Mouse (Mus musculus) left cerebral cortex, postnatal 14 days (tissue): ENCODE results near the gene Rhd. TPM values are rescaled to one million over a fixed set of nuclear protein-coding genes. Genes with fewer than 3 reads are reported as not detected.
A peak's percentile ranks its signal among the peaks of the same experiment; 100 is the strongest.

Source experiments
- DNase-seq, 2 experiments: peaks; one replicate each; pipeline ENCODE4 v3.0.0; 2021 to 2022; ENCODE audit warnings: low spot score in 2 of 2, mixed read lengths in 1 of 2
- intact Hi-C: fragments of 180-260 bp; cut with DNase I; formaldehyde crosslinking; loops from one replicate; pipeline ENCODE4 v1.15.1; 2025
- total RNA-seq, 2 experiments: library from RNA; stranded (reverse); gene quantifications; 2 replicates each; pipeline ENCODE4 v1.2.3; 2021

The Rhd gene
- total RNA-seq, 2 experiments from 2014 or later = not detected

DNA sequence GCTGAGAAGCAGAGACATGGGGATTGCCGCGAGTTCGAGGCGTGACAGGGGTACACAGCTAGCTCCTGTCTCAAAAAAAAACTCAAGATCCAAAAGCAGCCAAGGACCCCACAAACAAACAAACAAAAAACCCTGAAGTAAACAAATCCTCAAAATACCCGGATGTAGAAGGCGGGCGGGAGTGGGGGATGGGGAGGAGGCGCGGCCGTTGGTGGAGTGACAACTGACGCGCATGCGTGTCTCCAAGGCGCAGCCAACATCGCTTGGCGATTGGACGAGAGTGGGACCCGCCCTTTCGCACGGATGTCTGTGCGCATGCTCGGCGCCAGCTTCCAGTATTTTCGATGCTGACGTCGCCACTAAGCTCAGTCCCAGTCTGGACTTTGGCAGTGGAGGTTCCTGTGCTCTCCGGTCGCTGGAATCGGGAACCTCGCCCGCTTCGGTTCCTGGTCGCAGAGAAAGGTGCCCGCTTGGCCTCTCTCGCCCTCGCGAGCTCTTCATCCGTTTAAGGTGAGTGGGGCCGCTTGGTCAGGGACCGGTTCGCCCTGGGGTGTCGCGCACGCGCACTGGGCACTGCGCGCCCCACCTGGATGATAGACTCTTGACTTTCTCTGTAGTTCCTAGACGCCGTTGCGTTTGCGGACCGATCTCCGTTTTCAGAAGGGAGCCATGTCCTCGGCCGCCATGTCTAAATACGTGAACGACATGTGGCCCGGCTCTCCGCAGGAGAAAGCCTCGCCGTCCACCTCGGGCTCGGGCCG, 59.1 kb downstream of the Rhd start, which contains the start of gene Rsrp1:
Gene Rsrp1 (plus strand): TSS at position 335 of the 761 bp plus-strand sequence.
- intact Hi-C loops = loop anchor here (2.0 to 10.0 kb wide), 2 partner anchors 71 to 951 kb away; partner anchors contain the start of genes Maco1 and Pnrc2
- DNase-seq = peak; percentile 98 to 99

DNA sequence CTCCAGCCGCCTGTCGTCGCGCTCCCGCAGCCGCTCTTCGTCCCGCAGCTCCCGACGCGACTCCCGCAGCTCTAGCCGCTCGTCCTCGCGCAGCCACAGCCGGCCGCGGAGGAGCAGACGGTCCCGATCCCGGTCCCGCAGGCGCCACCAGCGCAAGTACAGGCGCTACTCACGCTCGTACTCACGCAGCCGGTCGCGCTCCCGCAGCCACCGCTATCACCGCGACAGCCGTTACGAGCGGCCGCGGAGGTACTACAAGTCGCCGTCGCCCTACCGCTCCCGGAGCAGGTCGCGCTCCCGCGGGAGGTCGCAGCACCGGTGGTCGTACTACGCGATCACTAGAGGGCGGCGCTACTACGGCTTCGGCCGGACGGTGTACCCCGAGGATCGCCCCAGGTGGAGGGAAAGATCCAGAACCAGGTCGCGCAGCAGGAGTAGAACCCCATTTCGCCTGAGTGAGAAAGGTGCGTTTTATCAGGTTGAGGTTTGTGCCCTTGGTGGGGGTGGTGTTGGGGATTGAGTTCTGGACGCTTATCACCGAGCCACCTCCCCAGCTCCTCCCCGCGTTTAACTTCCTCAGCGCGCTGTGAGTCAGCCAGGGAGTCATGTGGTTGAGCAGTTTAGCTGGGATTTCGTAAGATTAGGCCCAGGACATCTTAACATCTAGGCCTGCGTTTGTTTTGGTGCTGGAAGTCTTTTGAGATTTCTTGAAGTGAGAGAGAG, 59.8 kb downstream of the Rhd start:
- no peak for DNase-seq
- intact Hi-C loops = loop anchor here (10.0 kb wide), 1 partner anchor 951 kb away; the partner anchor contains the start of gene Pnrc2

DNA sequence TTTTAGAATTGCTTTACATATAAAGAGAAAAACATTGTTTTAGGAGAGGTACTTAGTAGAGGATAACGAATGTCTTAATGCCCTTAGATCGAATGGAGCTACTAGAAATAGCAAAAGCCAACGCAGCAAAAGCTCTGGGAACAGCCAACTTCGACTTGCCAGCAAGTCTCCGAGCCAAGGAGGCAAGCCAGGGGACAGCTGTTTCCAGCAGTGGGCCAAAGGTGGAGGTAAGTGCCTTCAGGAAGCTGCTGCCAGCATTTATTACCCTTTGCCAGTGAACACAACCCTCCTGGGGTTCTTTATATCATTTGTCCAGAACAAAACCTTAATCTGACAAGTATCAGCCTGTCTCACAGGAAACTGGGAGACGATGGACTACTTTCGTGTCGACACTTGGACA, 60.9 kb downstream of the Rhd start:
- no peak for DNase-seq

DNA sequence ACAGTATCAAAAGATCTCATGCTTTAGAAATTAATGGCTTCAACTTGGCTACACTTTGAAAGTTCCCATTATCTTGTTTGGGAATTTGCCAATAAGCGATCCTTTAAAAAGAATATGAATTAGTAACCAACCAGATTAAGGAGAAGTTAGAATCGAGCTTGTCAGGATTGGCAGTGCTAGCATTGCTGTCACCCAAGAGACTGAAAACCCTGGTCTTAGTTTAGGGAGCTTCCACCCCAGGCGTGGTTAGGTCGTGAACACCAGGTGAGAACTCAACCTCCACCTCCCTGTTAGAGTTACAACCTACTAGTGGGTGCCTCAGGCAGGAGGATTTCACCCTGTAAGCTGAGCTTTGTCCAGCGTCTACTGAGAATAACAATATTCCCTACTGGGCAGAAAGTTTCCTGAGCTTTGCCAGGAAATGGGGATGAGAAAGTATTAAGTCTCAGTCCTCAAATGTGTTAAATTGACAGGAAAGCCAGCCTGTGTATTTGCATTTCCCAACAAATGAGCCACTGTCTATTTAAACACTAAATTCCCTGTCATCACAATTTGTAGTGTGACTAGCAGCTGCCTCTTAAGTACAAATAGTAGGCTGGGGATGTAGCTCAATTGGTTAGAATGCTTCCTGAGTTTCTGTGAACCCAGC, 63.6 kb downstream of the Rhd start:
- DNase-seq = no peak

More for the DNA sequence above, 60.9 kb downstream of the Rhd start:
- intact Hi-C loops = loop anchor here (10.0 kb wide), 1 partner anchor 950 kb away; the partner anchor contains the start of gene Pnrc2

DNA sequence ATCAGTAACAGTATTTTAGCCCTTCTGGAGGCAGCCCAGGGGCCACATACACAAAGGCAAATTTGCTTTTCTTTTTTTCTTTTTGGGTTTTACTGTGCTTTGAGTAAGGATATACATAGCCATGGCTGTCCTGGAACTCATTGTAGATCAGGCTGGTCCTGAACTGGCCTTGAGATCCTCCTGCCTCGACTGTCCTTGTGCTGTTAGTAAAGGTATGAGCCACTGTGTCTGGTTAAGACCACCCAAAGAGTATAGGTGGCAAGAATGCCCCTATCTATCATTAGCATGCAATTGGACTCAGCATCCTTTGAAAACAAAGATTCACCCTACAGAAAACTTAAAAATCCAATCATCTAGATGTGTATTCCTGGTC, 64.1 kb downstream of the Rhd start:
- intact Hi-C loops = loop anchor here (10.0 kb wide), 1 partner anchor 946 kb away; the partner anchor contains the start of gene Pnrc2
- no peak for DNase-seq

More for the DNA sequence above, 63.6 kb downstream of the Rhd start:
- intact Hi-C loops = loop anchor here (10.0 kb wide), 1 partner anchor 947 kb away; the partner anchor contains the start of gene Pnrc2

DNA sequence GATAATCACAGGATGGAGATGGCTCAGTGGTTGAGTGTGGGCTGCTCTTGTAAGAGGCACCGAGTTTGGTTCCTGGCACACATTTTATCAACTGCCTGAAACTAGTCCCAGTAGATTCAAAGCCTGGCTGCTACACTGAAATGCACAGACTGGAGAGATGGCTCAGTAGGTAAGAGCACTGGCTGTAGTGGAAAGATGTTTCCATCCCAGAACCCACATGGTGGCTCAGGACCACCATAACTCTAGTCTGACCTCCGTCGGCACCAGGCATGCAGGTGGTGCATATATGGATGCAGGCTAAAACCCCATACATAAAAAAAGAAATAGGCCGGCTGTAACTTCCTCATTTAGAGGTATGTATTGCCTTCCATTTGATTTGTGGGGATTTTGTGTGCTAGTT, 65.2 kb downstream of the Rhd start:
- DNase-seq = no peak
- intact Hi-C loops = loop anchor here (10.0 kb wide), 1 partner anchor 945 kb away; the partner anchor contains the start of gene Pnrc2

DNA sequence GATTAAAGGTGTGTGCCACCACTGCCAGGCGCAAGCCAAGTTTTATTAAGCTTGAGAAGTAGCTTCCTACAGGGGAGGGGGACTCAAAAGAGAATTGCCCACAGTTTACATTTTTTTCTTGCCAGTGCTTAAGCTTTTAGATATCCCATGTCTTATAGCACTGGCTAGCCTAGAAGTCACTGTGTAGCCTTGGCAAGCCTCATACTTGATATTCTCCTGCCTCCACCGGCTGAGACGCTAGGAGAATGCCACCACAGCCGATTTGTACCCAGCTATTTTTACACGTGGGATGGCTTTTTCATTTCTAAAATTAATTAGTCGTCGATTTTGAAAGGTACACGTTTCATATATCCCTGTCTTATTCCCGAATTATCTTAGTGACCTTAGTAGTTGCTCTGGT, 65.9 kb downstream of the Rhd start:
- intact Hi-C loops = loop anchor here (5.0 kb wide), 1 partner anchor 417 kb away; no protein-coding TSS in a partner anchor
- no peak for DNase-seq

DNA sequence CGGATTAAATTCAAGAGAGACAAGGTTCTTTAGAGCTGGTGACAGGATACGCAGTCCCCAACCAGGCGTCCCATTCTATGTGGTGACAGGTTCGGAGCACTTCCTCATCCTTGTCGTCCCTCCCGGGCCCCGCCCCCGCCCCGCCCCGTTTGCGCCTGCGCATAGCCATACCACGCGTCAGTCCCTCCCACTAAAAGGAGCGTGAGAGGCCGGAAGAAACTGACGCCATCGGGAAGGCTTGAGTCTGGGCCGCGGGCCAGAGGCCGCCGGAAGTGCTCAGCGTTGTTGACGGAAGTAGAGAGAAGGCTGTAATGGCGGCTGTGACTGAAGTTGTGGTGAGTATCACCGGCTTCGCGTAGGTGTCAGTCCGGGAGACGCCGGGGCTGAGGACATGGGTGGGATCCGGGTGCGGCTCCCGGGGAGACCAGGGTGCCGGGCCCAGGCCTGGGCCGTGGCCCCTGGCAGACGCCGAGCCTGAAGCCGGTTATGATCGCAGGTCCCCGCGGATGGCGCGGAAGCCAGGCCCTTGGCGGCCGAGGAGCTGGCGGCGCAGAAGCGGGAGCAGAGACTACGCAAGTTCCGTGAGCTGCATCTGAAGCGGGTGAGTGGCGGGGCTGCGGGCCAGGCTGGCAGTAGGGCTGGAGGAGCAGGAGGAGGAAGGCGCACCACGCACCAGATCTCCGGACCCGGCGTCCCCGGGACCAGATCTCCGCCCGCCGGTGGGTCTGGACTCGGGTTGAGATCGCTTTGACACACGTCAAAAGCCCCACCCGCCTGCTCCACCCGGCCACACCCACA, 66.5 kb downstream of the Rhd start, which contains the start of gene Syf2:
Gene Syf2 (plus strand): TSS at position 215 of the 798 bp plus-strand sequence.
- peak; percentile 96 to 97 for DNase-seq
- intact Hi-C loops = loop anchor here (5.0 kb wide), 1 partner anchor 416 kb away; no protein-coding TSS in a partner anchor

DNA sequence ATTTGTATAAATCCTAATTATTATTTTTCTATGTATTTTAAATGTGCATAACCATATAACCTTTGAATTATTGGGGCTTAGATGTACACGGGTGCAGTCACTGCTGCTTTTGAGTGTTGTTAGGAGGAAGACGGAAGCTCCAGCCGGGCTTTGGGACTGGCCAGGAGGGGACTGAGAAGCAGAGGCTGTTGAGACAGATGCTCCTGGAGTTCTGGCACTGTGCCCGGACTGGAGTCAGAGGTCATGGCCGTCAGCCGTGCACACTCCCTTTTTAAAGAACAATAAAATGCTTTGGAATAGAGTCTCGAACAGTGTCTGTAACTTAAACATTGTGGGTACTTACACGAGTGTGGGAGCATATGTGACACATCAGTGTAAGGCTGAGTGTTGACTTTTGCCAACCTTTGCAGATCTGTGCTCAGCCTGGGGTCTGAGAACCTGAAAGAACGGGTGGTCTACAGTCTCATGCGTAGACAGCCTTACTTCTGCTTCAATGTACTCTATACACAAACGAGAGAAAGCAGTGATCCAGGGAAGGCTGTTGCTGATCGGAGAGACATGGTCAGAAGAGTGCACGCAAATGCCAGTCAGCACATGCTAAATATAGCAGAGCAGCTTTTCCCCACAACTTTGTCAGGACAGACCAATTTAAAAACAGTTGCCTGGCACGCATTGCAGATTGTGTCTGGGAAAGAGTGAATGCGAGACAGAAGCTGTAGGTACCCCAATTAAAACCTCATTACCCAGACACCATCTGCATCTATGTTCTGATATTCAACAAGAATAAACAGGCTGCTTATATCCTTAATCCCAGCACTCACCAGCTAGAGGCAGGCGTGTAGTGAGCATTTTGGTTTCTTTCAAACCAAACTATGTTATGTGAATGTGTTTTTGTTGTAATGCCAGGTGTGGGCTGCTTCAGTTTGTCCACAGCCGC, 73.2 kb downstream of the Rhd start:
- intact Hi-C loops = no loop called here
- no peak for DNase-seq

DNA sequence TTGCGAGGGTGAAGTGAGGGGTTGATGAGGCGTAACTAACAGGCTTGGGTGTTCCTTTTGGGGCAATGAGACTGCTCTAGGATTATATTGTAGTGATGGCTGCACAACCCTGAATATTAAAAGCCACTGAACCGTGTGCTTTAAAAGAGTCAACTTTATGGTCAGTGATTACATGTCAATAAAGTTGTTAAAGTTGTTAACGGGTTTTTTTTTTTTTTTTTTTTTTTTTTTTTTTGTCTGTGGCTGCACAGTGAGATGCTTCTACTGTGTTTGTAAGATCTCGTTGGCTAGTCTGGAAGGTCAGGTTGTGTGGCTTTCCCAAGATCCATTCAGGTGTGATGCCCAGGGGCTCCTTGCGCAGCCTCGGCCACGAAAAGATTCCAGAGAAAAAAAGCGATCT, 75.6 kb downstream of the Rhd start:
- intact Hi-C loops = no loop called here
- DNase-seq = no peak

DNA sequence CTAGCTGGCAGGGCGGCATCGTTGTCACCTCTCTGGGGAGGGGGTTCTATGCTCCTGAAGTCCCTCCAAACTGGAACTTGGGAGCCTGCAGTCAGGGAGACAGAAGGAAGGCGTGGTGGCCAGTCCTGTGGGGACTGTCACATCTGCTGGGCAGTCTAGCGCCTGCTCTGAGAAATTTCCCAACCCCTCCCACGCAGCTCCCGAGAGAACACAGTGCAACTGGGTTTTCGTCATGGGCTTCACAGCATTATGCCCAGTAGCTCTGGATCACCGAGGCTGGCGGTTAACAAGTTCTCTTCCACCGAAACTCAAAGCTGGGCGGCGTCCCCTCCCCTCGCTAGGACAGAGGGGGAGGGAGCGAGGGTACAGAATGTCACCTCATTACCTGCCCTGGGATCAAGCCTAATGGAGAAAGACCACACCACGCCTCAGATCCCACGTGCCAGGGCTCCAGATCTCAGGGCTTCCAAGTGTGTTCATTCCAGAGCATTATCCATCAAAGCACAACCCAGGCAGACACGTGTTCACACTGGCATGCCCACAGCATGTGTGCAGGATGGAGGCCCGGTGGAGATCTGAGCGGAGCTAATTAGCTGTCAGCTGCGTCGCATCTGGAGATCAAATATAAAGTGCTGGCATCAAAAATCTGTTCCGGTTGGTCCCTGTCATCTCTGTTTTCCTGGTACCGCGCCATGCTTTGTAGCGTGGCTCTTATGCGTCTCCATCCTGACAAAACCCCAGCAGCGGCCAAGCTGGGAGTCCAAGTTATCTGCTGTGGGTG, 79.6 kb downstream of the Rhd start:
- intact Hi-C loops = no loop called here
- peak; percentile 62 to 73 for DNase-seq

Other genes with a start within 250 kb of the Rhd start
- 10 to 100 TPM; 33.7 to 38.0 TPM for gene Man1c1, start 160.2 kb upstream of the Rhd start, total RNA-seq
- gene Ldlrap1, start 96.5 kb upstream of the Rhd start, total RNA-seq = 1 to 10 TPM; 3.5 to 4.7 TPM
- 10 to 100 TPM; 49.2 to 53.0 TPM for gene Maco1, start 11.2 kb upstream of the Rhd start, total RNA-seq
- gene Tmem50a, start 50.5 kb downstream of the Rhd start, total RNA-seq = 100 to 1,000 TPM; 125 to 129 TPM
- gene Rsrp1, start 59.1 kb downstream of the Rhd start, total RNA-seq = 100 to 1,000 TPM; 261 to 276 TPM
- 10 to 100 TPM; 39.0 to 39.1 TPM for gene Syf2, start 66.4 kb downstream of the Rhd start, total RNA-seq